Mouse (Mus musculus) limb, embryonic 10.5 days (tissue): ENCODE data around the gene Rasgrp3. TPM values are rescaled to one million over a fixed set of nuclear protein-coding genes. Genes with fewer than 3 reads are reported as not detected.
"Not testable (repeated sequence)": the region's sequence is repeated elsewhere in the genome, so short reads cannot be mapped to it uniquely, and the experiment has no call there.

Source experiments
- DNase-seq: peaks from one replicate; pipeline ENCODE4 v3.0.0-alpha.2; 2017; ENCODE audit warnings: low spot score
- H3K27ac ChIP-seq: fragments of 300-500 bp; sonication (generic); 2 replicates; pipeline ENCODE4 v1.5.1; 2016; ENCODE audit warnings: mild to moderate bottlenecking
- H3K27me3 ChIP-seq: fragments of 300-500 bp; sonication (generic); 2 replicates; pipeline ENCODE4 v1.6.1; 2016; ENCODE audit warnings: low read depth, mild to moderate bottlenecking; ENCODE audit not compliant: poor library complexity, severe bottlenecking
- H3K36me3 ChIP-seq: fragments of 300-500 bp; sonication (generic); 2 replicates; pipeline ENCODE4 v1.6.1; 2016; ENCODE audit warnings: mild to moderate bottlenecking, moderate library complexity
- H3K4me1 ChIP-seq: fragments of 300-500 bp; sonication (generic); 2 replicates; pipeline ENCODE4 v1.6.1; 2016
- H3K4me3 ChIP-seq: fragments of 300-500 bp; sonication (generic); 2 replicates; pipeline ENCODE4 v1.5.1; 2016; ENCODE audit warnings: mild to moderate bottlenecking, moderate library complexity
- H3K9me3 ChIP-seq: fragments of 300-500 bp; sonication (generic); replicated peaks from 2 replicates; pipeline ENCODE4 v1.6.1; 2016; ENCODE audit warnings: mild to moderate bottlenecking
- WGBS: fragments of 180-500 bp; shearing (Covaris S2); methylation state at CpG from one replicate; pipeline ENCODE4 v1.1.7; 2016; 5-methylcytosine and 5-hydroxymethylcytosine counted together
- polyA plus RNA-seq: library from polyadenylated mRNA; unstranded; fragments of >200 nt; fragmentation: Nextera tagmentation; extraction: Ambion mirVana; gene quantifications from 2 replicates; pipeline ENCODE4 v1.2.1, GENCODE M21; 2016

The Rasgrp3 gene
- polyA plus RNA-seq, 1 experiment from 2014 or later, result 12.7 TPM

DNA sequence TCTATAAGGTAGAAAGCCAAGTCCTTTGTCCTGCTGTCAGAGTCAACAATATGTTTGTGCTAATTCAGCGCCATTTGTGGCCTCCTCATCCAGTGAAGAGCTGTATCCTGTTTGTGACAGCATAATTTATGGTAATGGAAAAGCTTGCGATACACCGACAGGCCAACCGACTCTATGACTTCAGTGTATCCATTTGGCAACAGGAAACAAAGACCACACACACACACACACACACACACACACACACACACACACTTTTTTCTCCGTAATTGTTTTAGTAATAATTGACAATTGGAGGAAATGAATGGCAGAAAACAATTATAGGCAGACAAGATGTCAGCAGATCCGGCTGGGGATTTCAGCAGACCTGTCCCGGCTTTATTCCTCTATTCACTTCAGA is 4.9 kb downstream of the Rasgrp3 start:
- H3K27me3 ChIP-seq, result no peaks in the 10 kb centered on the region
- H3K9me3 ChIP-seq, result no peaks in the 10 kb centered on the region
- H3K27ac ChIP-seq, result no peak overlapping the region
- peaks cover 6% of the 10 kb centered on the region; the same call in 1 of the 2 replicates for H3K4me1 ChIP-seq
- WGBS, result 63% methylated on average over 7 of the region's 7 CpGs
- H3K36me3 ChIP-seq, result no peaks in the 10 kb centered on the region
- DNase-seq, result no peak
- H3K4me3 ChIP-seq, result no peak overlapping the region

DNA sequence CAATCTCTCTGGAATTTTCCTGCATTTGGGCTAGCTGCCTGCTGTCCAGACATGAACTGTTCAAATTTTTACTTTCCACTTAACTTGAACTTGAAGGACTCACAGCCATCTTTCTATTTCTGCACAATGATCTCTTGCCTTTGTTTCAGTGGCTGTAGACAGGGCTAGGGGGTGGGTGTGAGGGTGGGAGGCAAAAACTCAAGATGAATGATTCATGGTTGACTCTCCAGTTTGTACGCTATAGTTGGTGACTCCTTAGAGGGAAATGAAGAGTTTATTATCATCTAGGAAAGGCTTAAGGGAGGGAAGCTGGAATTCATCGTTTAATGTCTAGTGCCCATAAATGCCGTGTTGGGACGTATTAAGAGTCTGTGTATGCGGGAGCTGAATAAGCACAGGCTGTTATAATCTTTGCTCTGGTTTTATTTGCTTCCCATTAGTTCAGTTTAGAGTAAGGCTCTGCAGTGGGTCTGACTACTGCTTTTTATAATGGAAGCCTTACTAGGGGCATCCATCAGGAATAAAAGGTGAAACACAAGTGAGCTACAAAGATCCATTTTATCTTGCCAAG is 5.6 kb downstream of the Rasgrp3 start:
- Histone ChIP-seq H3K27ac (no peak overlapping the region), H3K4me1 (no peaks in the 10 kb centered on the region), H3K9me3 (no peaks in the 10 kb centered on the region), H3K27me3 (no peaks in the 10 kb centered on the region), H3K4me3 (no peak overlapping the region), H3K36me3 (no peaks in the 10 kb centered on the region)
- 85% methylated on average over 5 of the region's 5 CpGs for WGBS
- no peak for DNase-seq

DNA sequence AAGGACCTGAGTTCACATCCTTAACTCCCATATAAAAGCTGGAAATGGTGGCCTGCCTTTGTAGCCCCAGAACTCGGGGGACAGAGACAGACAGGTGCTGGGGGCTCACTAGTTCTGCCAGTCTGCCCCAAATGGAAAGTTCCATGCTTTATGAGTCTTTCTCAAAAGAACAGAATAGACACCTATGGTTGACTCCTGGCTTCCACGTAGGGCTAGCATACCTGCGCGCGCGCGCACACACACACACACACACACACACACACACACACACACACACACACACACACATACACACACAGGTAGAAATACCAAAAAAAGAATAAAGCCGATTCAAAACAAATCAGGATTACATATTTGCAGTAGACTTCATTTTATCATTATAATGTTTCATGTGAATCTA is 6.7 kb downstream of the Rasgrp3 start:
- Histone ChIP-seq H3K4me3 (no peak overlapping the region), H3K27ac (no peak overlapping the region), H3K4me1 (no peaks in the 10 kb centered on the region), H3K9me3 (no peaks in the 10 kb centered on the region), H3K36me3 (no peaks in the 10 kb centered on the region), H3K27me3 (no peaks in the 10 kb centered on the region)
- 89% methylated on average over 8 of the region's 8 CpGs for WGBS
- no peak for DNase-seq

DNA sequence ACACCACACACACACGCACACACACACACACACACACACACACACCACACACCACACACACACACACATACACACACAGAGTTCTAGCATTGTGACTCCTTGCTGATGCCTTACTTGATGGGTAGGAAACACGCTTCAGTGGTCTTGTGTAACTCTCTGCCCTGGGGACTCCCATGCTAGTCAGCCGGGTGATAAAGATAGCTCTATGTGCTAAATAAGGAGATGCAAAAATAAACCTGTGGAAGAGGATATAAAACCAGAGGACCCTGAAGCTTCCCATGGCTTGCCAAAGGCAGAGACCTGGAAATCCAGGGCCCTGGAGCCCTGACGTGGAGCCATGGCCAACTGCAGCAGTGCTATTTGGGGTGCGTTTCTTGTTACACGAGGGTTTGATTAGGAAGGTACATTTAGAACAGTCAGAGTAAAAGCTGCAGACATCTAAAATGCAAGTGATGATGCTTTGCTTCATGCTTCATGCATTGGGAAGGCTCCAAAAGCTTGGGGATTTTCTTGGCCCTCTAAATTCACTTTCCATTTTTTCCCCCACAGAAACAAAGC is 7.4 kb downstream of the Rasgrp3 start:
- no peaks in the 10 kb centered on the region for H3K9me3 ChIP-seq
- H3K4me3 ChIP-seq, result no peak overlapping the region
- H3K4me1 ChIP-seq, result no peaks in the 10 kb centered on the region
- no peaks in the 10 kb centered on the region for H3K36me3 ChIP-seq
- 86% methylated on average over 5 of the region's 6 CpGs for WGBS
- no peaks in the 10 kb centered on the region for H3K27me3 ChIP-seq
- H3K27ac ChIP-seq, result no peak overlapping the region
- no peak for DNase-seq

DNA sequence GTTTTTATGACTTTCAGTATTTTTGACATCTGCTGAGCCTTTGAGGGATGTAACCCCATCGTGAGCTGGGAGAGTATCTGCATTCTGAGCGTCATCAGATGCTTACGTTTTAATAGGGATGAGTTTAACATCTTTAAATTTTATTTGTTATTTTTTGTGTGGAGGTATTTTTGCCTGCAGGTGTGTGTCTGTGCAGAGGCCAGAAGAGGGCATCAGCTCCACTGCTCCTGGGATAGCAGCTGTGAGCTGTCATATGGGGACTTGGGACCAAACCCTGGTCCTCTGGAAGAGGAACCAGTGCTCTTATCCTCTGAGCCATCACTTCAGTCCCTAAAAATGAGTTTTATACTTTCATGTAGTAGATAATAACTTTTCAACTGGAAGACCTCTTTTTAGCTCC is 12.6 kb downstream of the Rasgrp3 start:
- DNase-seq, result no peak
- 95% methylated on average over 3 of the region's 3 CpGs for WGBS
- no peak overlapping the region for H3K4me3 ChIP-seq
- H3K27me3 ChIP-seq, result no peaks in the 10 kb centered on the region
- H3K36me3 ChIP-seq, result no peaks in the 10 kb centered on the region
- no peaks in the 10 kb centered on the region for H3K9me3 ChIP-seq
- no peak overlapping the region for H3K27ac ChIP-seq
- H3K4me1 ChIP-seq, result no peaks in the 10 kb centered on the region

DNA sequence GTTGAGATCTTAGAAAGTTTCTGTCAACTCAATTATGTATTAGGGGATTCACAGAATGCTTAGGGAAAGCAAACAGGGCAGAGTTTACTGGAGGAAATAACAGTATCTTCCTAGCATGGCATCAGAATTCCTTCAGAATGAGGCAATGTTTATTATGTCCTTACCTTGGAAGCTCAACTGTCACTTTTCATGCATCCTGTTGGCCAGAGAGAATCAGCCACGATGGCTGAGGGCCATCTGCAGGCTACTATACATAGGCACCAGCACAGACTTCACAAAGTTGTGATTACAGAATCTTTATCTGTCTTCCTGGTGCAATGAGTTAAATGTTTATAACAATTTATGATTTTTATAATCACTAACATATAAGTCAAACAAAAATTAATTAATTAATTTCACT is 13.3 kb downstream of the Rasgrp3 start:
- 71% methylated on average over 1 of the region's 1 CpGs for WGBS
- Histone ChIP-seq H3K36me3 (no peaks in the 10 kb centered on the region), H3K4me3 (no peak overlapping the region), H3K9me3 (no peaks in the 10 kb centered on the region), H3K27ac (no peak overlapping the region), H3K27me3 (no peaks in the 10 kb centered on the region), H3K4me1 (no peaks in the 10 kb centered on the region)
- no peak for DNase-seq

DNA sequence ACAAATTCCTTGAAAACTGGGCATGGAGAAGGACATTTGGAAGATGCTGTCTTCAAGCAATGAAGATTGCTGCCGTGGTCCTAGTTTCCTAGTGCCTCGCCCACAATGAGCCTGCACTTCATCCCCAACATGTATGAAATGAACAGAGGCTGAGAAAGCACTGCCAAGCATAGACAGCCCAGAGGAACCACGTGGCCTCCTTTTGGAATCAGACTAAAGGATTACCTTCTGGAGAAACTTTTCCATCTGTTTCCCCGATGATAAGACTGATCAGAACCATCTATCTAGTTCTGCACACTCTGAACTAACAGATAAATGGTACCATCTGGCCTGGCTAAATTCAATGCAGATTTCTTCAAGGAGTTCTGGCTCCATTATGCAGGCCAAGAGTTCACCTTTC is 16.6 kb downstream of the Rasgrp3 start:
- no peak for DNase-seq
- no peaks in the 10 kb centered on the region for H3K36me3 ChIP-seq
- H3K27ac ChIP-seq, result no peak overlapping the region
- no peak overlapping the region for H3K4me3 ChIP-seq
- 71% methylated on average over 4 of the region's 4 CpGs for WGBS
- no peaks in the 10 kb centered on the region for H3K4me1 ChIP-seq
- H3K9me3 ChIP-seq, result no peaks in the 10 kb centered on the region
- H3K27me3 ChIP-seq, result no peaks in the 10 kb centered on the region

DNA sequence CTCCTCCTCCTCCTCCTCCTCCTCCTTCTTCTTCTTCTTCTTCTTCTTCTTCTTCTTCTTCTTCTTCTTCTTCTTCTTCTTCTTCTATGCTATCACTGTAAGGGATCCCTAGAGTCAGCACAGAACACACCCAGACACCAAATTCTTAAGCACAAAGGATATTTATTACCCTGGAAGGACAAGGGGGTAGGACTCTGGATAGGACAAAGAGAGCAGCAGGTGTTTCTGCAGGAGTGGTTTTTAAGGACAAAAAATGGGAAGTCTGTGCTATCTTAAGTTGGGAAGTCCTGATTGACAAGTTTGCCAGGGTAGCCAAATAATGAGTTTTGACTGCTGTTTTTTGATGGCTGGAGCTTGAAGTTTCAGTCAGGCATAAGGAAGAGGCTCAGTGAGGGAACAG is 17.9 kb downstream of the Rasgrp3 start:
- Histone ChIP-seq H3K27me3 (no peaks in the 10 kb centered on the region), H3K27ac (no peak overlapping the region), H3K4me3 (no peak overlapping the region), H3K9me3 (no peaks in the 10 kb centered on the region), H3K4me1 (no peaks in the 10 kb centered on the region), H3K36me3 (no peaks in the 10 kb centered on the region)
- DNase-seq, result no peak

DNA sequence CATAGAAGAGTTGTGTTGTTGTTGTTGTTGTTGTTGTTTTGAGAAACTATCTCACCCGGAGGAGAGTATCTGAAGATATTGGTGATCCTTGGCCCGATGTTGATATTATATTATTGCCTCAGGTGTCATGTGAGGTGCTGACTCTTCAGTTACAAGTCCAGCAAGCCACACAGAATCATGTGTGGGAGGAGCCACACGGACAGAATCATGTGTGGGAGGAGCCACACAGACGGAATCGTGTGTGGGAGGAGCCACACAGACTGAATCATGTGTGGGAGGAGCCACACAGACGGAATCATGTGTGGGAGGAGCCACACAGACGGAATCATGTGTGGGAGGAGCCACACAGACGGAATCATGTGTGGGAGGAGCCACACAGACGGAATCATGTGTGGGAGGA is 20.4 kb downstream of the Rasgrp3 start:
- WGBS, result 92% methylated on average over 9 of the region's 9 CpGs
- DNase-seq, H3K36me3 ChIP-seq, H3K4me1 ChIP-seq, H3K4me3 ChIP-seq, H3K27me3 ChIP-seq, H3K27ac ChIP-seq, H3K9me3 ChIP-seq: not testable (repeated sequence)

DNA sequence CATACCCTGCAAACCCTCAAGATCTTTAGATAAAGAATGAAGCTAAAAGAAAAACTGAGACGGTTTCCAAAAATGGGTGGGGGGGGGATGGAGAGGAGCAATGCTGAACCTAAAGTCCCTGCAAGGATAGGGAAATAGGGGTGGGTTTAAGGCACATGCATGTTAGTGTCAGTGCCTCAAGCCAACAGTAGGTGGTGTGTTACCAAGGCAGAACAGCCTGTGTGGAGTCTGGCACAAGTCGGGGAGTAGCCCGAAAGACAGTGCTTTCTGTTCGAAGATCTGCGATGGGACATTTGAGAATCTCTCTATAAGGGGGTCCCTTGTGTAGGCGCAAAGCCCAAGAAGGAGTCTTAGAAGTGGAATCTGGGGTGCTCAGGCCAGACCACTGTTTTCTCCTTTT is 24.9 kb downstream of the Rasgrp3 start:
- H3K4me3 ChIP-seq, result no peak overlapping the region
- no peak for DNase-seq
- 95% methylated on average over 6 of the region's 6 CpGs for WGBS
- no peaks in the 10 kb centered on the region for H3K36me3 ChIP-seq
- H3K27ac ChIP-seq, result no peak overlapping the region
- H3K9me3 ChIP-seq, result no peaks in the 10 kb centered on the region
- H3K4me1 ChIP-seq, result peaks cover 13% of the 10 kb centered on the region
- peaks cover 11% of the 10 kb centered on the region; the same call in 1 of the 2 replicates for H3K27me3 ChIP-seq

DNA sequence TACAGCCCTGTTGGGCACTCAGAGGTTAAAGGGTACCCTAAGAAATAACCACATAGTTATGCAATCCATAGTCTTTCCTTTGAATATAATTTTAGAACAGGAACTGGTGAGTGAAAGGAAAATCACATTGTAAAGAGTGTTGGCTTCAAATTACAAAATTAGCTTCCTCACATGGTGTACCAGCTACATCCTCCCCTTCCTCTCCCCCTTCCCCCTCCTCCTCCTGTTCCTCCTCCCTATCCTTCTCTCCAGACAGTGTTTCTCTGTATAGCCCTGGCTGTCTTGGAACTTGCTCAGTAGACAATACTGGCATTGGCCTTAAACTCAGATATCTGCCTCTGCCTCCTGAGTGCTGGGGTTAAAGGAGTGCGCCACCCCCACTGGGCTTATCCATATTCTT is 26.1 kb downstream of the Rasgrp3 start:
- Histone ChIP-seq H3K4me3 (no peak overlapping the region), H3K4me1 (peaks cover 13% of the 10 kb centered on the region), H3K36me3 (no peaks in the 10 kb centered on the region), H3K9me3 (no peaks in the 10 kb centered on the region), H3K27ac (no peak overlapping the region), H3K27me3 (peaks cover 11% of the 10 kb centered on the region; the same call in 1 of the 2 replicates)
- no peak for DNase-seq
- 92% methylated on average over 1 of the region's 1 CpGs for WGBS

DNA sequence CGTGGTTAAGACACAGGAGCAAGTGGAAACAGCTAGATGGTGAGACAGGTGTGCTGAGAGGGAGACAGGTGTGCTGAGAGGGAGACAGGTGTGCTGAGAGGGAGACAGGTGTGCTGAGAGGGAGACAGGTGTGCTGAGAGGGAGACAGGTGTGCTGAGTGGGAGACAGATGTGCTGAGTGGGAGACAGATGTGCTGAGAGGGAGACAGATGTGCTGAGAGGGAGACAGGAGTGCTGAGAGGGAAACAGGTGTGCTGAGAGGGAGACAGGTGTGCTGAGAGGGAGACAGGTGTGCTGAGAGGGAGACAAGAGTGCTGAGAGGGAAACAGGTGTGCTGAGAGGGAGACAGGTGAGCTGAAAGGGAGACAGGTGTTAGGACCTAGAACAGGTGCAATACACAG is 27.5 kb downstream of the Rasgrp3 start:
- Histone ChIP-seq H3K4me1 (peaks cover 13% of the 10 kb centered on the region), H3K27me3 (peaks cover 11% of the 10 kb centered on the region; the same call in 1 of the 2 replicates)
- not testable (repeated sequence) for H3K9me3 ChIP-seq, H3K27ac ChIP-seq, H3K36me3 ChIP-seq, DNase-seq, H3K4me3 ChIP-seq
- WGBS, result 96% methylated on average over 1 of the region's 1 CpGs

DNA sequence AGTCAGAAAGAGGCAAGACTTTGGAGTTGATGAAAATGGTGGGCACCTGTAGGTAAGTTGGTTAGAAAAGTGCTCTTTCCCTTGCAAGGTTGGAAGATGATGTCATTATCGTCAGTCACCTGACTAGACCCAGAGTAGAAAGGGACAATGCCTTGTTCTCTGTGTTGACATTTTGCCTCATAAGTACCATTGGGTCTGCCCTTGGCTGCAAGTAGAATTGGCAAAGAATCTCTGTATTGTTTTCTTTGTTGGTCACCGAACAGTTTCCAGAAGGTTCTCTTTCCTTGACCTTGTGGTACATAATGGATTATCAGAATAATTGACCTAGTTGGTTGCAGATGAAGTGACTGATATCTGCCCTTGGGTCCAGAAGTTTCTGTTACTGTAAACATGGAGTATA is 27.9 kb downstream of the Rasgrp3 start:
- no peak for DNase-seq
- no peaks in the 10 kb centered on the region for H3K9me3 ChIP-seq
- H3K36me3 ChIP-seq, result no peaks in the 10 kb centered on the region
- H3K27ac ChIP-seq, result no peak overlapping the region
- peaks cover 13% of the 10 kb centered on the region for H3K4me1 ChIP-seq
- 91% methylated on average over 2 of the region's 2 CpGs for WGBS
- peaks cover 11% of the 10 kb centered on the region; the same call in 1 of the 2 replicates for H3K27me3 ChIP-seq
- H3K4me3 ChIP-seq, result no peak overlapping the region
